Mouse (Mus musculus): ENCODE data around the gene Map2k1.

- no peak for TF ChIP-seq POLR2A (IDR thresholded peaks at IDR 0.05; ENCODE audit: extremely low read depth, insufficient read depth, low read length)
- TF ChIP-seq CTCF (IDR thresholded peaks at IDR 0.05; ENCODE audit: extremely low read depth, insufficient read depth, low read length): no peak
Observed at GRCm38 (mm10) chr9:64202866-64203265, 50.6 kb downstream of the Map2k1 start.

All from cortical plate, adult 2 months (tissue).